In genomic region chr6:116386506-116386905, GRCm38 (mm10) we compare ENCODE assay signal across 19 mouse cellular contexts. TPM values are rescaled to one million over a fixed set of nuclear protein-coding genes. Genes with fewer than 3 reads are reported as not detected.
DNase-seq lines count a peak whose midpoint lies in the region; ATAC-seq and TF ChIP-seq lines count a peak whose summit lies in the region.
"Had no signal": no experiment of that assay in that cellular context is flagged by ENCODE, and none has a peak within 500 bp of the region (broad histone marks: within the 10 kb centered on the region; RNA-seq: fewer than 3 reads in every experiment).

No protein-coding gene starts in this region.

- no peak for TF ChIP-seq POLR2A in kidney, adult 2 months (IDR thresholded peaks at IDR 0.05; ENCODE audit: low read depth, low read length)

- WGBS in kidney, embryonic 15.5 days: 63% methylated on average over 3 of the region's 3 CpGs
- 55% methylated on average over 3 of the region's 3 CpGs for WGBS in kidney, adult 2 months
- WGBS in midbrain, embryonic 13.5 days: 32% methylated on average over 3 of the region's 3 CpGs
- 81% methylated on average over 3 of the region's 3 CpGs for WGBS in liver, embryonic 12.5 days (ENCODE audit: insufficient replicate concordance)

- no peaks in the 10 kb centered on the region for H3K9me3 ChIP-seq in kidney, embryonic 15.5 days (replicated peaks)
- H3K9me3 ChIP-seq in midbrain, embryonic 13.5 days: no peaks in the 10 kb centered on the region
- H3K9me3 ChIP-seq in liver, embryonic 12.5 days (replicated peaks): no peaks in the 10 kb centered on the region
- H3K9me3 ChIP-seq: embryonic facial prominence, embryonic 10.5 days; forebrain, embryonic 12.5 days; heart, embryonic 13.5 days; limb, embryonic 12.5 days; liver, embryonic 13.5 days had no signal

- H3K4me2 ChIP-seq in kidney, embryonic 15.5 days: peak overlapping the region; percentile 53; the same call in 1 of the 2 replicates
- H3K4me2 ChIP-seq in midbrain, embryonic 13.5 days (replicated peaks): peak overlapping the region; percentile 42
- H3K4me2 ChIP-seq in liver, embryonic 12.5 days: no peak overlapping the region
- H3K4me2 ChIP-seq: limb, embryonic 12.5 days; liver, embryonic 13.5 days had no signal

- H3K36me3 ChIP-seq in kidney, embryonic 15.5 days: no peaks in the 10 kb centered on the region
- no peaks in the 10 kb centered on the region for H3K36me3 ChIP-seq in kidney, adult 2 months (ENCODE audit: control insufficient read depth, insufficient read depth, low read length)
- H3K36me3 ChIP-seq in midbrain, embryonic 13.5 days: no peaks in the 10 kb centered on the region
- peaks cover 39% of the 10 kb centered on the region for H3K36me3 ChIP-seq in liver, embryonic 12.5 days
- H3K36me3 ChIP-seq: embryonic facial prominence, embryonic 10.5 days; forebrain, embryonic 12.5 days; heart, embryonic 13.5 days; limb, embryonic 12.5 days had no signal

- no peak overlapping the region for H3K9ac ChIP-seq in kidney, embryonic 15.5 days
- H3K9ac ChIP-seq in midbrain, embryonic 13.5 days (replicated peaks): peak overlapping the region; percentile 32; the same call in 1 of the 2 replicates
- H3K9ac ChIP-seq in liver, embryonic 12.5 days: no peak overlapping the region
- H3K9ac ChIP-seq: heart, embryonic 13.5 days; limb, embryonic 12.5 days; liver, embryonic 13.5 days; lung, embryonic 14.5 days had no signal

- H3K4me3 ChIP-seq in kidney, embryonic 15.5 days (replicated peaks): no peak overlapping the region
- H3K4me3 ChIP-seq in kidney, adult 2 months (ENCODE audit: insufficient read depth, low read depth, low read length): no peak overlapping the region
- peak overlapping the region; percentile 7; the same call in 1 of the 2 replicates for H3K4me3 ChIP-seq in midbrain, embryonic 13.5 days (replicated peaks)
- no peak overlapping the region for H3K4me3 ChIP-seq in liver, embryonic 12.5 days
- H3K4me3 ChIP-seq: embryonic facial prominence, embryonic 10.5 days; forebrain, embryonic 12.5 days; heart, embryonic 13.5 days; limb, embryonic 12.5 days; liver, embryonic 13.5 days had no signal

- no peaks in the 10 kb centered on the region for H3K27me3 ChIP-seq in kidney, embryonic 15.5 days
- no peaks in the 10 kb centered on the region for H3K27me3 ChIP-seq in kidney, adult 2 months (replicated peaks; ENCODE audit: control insufficient read depth, insufficient read depth, low read length)
- H3K27me3 ChIP-seq in midbrain, embryonic 13.5 days: no peaks in the 10 kb centered on the region
- H3K27me3 ChIP-seq in liver, embryonic 12.5 days (replicated peaks): no peaks in the 10 kb centered on the region
- H3K27me3 ChIP-seq: forebrain, embryonic 12.5 days; heart, embryonic 13.5 days; limb, embryonic 12.5 days; liver, embryonic 13.5 days had no signal

- H3K4me1 ChIP-seq in kidney, embryonic 15.5 days: peaks cover 34% of the 10 kb centered on the region
- peaks cover 21% of the 10 kb centered on the region for H3K4me1 ChIP-seq in kidney, adult 2 months (ENCODE audit: control insufficient read depth, insufficient read depth, low read length)
- peaks cover 31% of the 10 kb centered on the region for H3K4me1 ChIP-seq in midbrain, embryonic 13.5 days (replicated peaks)
- peaks cover 31% of the 10 kb centered on the region for H3K4me1 ChIP-seq in liver, embryonic 12.5 days

- peak overlapping the region; percentile 92; the same call in 1 of the 2 replicates for H3K27ac ChIP-seq in kidney, embryonic 15.5 days
- no peak overlapping the region for H3K27ac ChIP-seq in kidney, adult 2 months (ENCODE audit: insufficient read depth, low read depth, low read length)
- peak overlapping the region; percentile 31; the same call in 1 of the 2 replicates for H3K27ac ChIP-seq in midbrain, embryonic 13.5 days
- H3K27ac ChIP-seq in liver, embryonic 12.5 days: no peak overlapping the region
- H3K27ac ChIP-seq: heart, embryonic 13.5 days; limb, embryonic 12.5 days; liver, embryonic 13.5 days had no signal

- DNase-seq in kidney, adult 2 months: no peak
- DNase-seq in retina, postnatal 1 day: peak; percentile 68
- no peak for DNase-seq in retina, embryonic 14.5 days (ENCODE audit: low spot score)
- DNase-seq in telencephalon, adult 2 months (ENCODE audit: low read depth, low spot score): peak; percentile 24
- DNase-seq in cerebellum, postnatal 10 days: no peak
- DNase-seq: cerebellum, adult 2 months; gastrocnemius, postnatal 10 days; heart, adult 18-20 months; heart, postnatal 36 days; liver, embryonic 13.5 days; thymus, postnatal 14 days had no signal

- no peak for TF ChIP-seq CTCF in kidney, adult 2 months (conservative IDR thresholded peaks at IDR 0.05; ENCODE audit: insufficient read depth, insufficient read length, low read depth, low read length)

- no peak for ATAC-seq in kidney, embryonic 15.5 days (replicated peaks; ENCODE audit: low FRiP score)
- 0 out of 2 replicates have a peak, but pooled peaks have one; percentile 18 for ATAC-seq in midbrain, embryonic 13.5 days
- ATAC-seq in liver, embryonic 12.5 days: no peak

RNA-seq across cellular contexts. Expression of gene March8, which starts 48.7 kb away (rescaled TPM):
- polyA plus RNA-seq in kidney, embryonic 15.5 days (2015; fragmentation: Nextera tagmentation; extraction: Ambion mirVana): 37.5 and 40.4 TPM in 2 replicates
- 112 and 126 TPM in 2 replicates for polyA plus RNA-seq in kidney, adult 2 months (2012; rRNA removed)
- polyA plus RNA-seq in midbrain, embryonic 13.5 days (2015; fragmentation: Nextera tagmentation; extraction: Ambion mirVana): 68.5 and 68.9 TPM in 2 replicates
- 85.2 and 94.3 TPM in 2 replicates for polyA plus RNA-seq in liver, embryonic 12.5 days (2016; fragmentation: Nextera tagmentation; extraction: Ambion mirVana)

Comparison
In these comparisons a context has a peak if more than half of its experiments do, and no peak if none do; other contexts are left out.
1. H3K27ac ChIP-seq: peak in kidney, embryonic 15.5 days (single experiment) and midbrain, embryonic 13.5 days (single experiment); none in kidney, adult 2 months (single experiment) and liver, embryonic 12.5 days (single experiment).
2. DNase-seq: peak in retina, postnatal 1 day (single experiment) and telencephalon, adult 2 months (single experiment); none in kidney, adult 2 months (single experiment), retina, embryonic 14.5 days (single experiment) and cerebellum, postnatal 10 days (0 of 2).